Mouse (Mus musculus) WW6 (cell line): ENCODE data around the gene Apopt1.

ENCODE experiments used
- DNase-seq: peaks from one replicate; pipeline ENCODE4 v3.0.0-alpha.2; 2013; ENCODE audit warnings: low read depth, low spot score

Gene Apopt1

DNA sequence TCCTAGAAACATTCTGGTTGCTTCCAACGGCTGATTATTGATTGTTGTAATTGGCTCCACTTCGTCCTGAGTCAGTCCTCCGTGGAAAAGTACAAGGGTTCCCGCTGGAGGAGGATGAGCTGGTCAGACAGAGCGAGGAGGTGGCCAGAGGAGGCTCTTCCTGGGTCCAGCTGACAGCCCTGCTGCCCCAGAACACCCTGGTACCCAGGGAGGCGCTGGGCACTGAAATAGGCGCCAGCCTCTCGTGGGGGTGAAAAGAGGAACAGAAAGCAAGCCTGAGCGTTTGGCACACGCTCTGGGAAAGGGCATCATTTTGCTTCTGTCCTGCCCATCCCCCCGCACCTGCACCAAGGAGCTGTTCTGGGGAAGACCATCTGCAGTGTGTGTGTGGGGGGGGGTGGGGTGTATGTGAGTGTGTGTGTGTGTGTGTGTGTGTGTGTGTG lies 30.9 kb downstream of the Apopt1 start:
- DNase-seq: no peak

DNA sequence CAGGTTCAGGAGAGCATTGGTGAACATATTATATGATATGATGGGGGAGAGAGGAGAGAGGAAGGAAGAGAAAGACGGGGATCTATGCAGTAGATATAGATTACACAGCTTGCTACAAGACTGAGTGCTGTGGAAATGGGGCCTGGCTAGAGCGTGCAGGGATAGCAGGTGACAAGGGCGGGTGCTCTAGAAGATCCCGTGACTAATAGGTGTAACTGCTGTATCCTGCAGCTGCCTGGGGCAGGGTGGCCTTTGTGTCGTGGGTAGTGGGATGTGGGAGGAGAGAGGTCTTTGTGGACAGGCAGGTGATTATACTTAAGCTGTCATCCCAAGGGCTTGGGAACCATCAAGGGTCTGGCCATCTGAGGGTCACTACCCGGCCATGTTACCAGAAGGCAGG lies 32.2 kb downstream of the Apopt1 start:
- DNase-seq: no peak

GRCm38 (mm10) chr12:111746091-111746490 lies 33.0 kb downstream of the Apopt1 start:
- DNase-seq: no peak

- no peak for DNase-seq
Measured at GRCm38 (mm10) chr12:111747421-111747820, 34.4 kb downstream of the Apopt1 start.

DNA sequence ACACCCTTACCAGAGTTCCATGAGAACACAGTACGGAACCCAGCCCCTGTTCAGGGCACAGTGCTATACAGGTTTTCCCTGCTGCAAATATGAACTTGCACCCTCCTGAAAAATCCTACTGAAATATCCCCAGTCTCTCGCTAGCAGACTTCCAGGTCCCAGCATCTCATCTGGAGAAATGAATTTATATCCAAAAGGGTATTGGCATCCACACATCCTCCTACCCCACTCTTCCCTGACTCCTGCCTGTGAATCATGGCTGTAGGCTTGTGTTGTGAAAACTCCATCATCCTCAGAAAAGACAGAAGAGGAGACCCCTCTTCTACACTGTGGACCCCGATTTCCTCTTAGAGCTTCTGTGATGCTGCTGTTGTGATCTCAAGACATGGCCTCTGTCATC lies 37.7 kb downstream of the Apopt1 start:
- DNase-seq: no peak

DNA sequence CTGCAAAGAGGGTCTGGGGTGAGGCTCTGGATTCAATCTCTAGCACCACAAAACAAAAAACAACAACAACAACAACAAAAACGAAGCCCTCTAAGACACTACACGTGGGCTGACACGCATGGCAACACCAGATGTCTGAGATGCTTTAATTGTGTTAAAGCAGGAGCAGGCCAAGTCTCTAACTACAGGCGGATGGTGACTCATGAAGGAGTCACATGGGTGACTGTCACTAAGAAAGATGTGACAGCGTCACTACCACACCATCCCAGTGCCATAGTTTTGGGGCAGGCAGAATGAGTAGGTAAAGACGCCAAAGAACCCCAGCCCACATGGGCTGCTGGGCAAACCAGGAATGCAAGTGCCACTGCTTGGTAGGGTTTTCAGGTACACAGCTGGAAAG lies 39.4 kb downstream of the Apopt1 start:
- no peak for DNase-seq

GRCm38 (mm10) chr12:111753347-111753746 lies 40.3 kb downstream of the Apopt1 start:
- no peak for DNase-seq

GRCm38 (mm10) chr12:111754710-111755109 lies 41.6 kb downstream of the Apopt1 start:
- DNase-seq: no peak

DNA sequence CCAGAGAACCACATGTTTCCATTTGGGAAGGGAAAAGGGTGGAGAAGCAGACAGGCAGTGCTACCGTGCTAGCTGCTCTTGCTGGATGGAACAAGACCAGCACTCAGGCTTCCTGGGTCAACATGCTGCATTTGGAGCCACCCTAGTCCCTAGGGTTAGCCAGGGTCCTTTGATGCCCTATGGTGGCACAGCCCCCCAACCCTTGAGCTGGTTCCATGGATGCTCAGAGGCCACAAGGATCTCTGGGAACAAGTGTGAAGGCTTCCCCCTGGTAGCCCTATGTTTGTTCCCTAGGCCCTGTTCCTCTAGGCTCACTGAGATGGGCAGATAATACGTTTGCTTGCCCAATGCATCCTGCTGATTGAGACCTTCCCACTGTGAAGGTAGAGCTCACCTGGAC lies 42.2 kb downstream of the Apopt1 start:
- no peak for DNase-seq

GRCm38 (mm10) chr12:111756082-111756697 lies 43.1 kb downstream of the Apopt1 start:
- DNase-seq: no peak

DNA sequence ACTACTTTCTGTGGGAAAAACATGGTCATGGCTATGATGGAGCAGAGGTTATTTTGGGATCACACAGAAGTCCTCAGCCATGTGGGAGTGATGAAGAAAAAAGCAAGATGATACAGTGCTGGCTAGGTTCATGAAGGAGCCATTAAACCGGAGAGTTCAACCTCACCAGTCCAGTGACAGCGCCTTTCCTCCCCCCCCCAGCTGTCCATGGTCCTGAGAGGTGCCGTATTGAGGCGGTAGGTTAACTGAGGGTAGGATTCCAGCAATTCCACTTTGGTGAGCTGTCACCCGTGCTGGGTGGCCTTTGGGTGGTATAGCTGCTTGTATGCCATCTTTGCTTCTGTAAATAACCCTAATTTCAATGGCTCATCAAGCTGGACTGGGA lies 43.6 kb downstream of the Apopt1 start:
- no peak for DNase-seq

- no peak for DNase-seq
Measured at GRCm38 (mm10) chr12:111757561-111758325, 44.7 kb downstream of the Apopt1 start.

DNA sequence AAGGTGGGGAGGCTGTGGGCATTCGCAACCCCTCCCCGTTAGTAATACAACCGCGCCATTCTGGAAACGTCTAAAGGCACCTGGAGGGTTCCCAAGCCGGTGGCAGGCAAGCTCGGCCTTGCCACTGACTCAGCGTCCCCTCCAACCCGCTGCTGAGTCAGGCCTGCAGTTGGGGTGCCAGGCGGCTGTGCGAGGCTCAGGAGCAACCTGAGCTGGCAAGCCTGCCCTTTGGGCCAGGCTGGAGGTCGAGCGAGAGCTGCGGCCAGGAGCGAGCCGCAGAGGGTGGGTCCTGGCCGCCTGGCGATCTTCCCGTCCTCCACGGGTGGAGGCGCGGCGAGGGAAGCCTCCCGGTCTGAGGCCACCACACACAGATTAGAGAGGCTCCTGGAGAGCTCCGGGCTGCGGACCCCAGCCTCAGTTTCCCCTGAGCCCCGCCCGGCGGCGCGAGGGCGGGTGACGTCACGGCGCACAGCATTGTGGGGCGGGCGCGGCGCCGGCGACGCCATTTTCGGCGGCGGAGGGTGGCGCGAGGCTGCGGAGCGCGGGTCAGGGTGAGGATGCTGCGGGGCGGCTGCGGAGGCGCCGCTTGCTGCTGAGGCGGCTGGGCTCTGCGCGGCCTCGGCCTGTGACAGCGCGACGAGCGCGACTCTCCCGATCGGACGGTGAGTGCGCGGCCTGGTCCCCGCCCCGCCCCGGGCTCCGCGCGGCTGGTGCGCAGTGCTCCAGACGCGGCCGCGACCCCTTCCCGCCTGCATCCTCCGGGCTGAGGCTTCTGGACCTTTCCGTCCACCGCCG lies 45.5 kb downstream of the Apopt1 start, which contains the start of gene Klc1:
TSS of gene Klc1 (plus strand) at position 469 of the 795 bp plus-strand sequence.
- no peak for DNase-seq

DNA sequence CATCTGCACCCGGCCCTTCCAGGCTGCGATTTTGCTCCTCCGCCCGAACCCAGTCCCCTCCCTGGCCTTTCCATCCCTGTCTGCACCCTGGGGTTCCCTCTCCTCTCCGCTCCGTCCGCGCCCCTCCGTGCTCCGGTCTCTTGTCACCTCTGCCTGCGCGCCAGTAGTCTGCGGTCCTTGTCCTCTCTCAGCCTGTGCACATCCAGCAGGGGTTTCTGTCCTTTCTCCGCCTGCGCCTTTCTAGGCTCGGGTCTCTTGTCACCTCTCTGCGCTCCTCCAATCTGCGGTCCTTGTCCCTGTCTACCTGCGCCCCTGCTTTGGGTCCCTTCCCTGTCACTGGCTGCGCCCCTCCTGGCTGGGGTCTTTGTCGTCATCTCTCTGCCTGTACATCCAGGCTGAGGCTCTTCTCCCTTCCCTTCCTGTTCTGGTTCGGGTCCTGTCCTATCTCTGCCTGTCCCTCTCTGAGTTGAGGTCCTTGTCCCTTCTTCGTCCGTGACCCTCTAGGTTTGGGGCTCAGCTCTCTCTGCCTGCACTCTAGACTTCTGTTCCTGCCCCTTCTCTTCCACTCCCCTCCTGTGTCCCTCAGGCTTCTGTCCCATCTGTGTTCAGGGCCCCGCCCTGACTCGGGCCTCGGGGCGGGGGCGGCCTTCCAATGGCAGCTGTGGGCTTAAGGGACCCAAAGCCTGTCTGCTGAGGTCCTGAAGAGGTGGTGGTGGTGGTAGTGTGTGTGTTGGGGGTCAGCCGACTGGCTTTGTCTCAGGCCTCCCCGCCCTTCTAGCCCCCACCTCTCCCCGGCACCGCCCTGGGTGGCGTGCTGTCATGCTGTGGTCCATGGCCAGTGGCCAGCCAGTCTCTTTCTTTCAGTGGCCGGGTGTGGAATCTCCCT lies 46.4 kb downstream of the Apopt1 start:
- no peak for DNase-seq

GRCm38 (mm10) chr12:111760306-111760908 lies 47.3 kb downstream of the Apopt1 start:
- DNase-seq: no peak

DNA sequence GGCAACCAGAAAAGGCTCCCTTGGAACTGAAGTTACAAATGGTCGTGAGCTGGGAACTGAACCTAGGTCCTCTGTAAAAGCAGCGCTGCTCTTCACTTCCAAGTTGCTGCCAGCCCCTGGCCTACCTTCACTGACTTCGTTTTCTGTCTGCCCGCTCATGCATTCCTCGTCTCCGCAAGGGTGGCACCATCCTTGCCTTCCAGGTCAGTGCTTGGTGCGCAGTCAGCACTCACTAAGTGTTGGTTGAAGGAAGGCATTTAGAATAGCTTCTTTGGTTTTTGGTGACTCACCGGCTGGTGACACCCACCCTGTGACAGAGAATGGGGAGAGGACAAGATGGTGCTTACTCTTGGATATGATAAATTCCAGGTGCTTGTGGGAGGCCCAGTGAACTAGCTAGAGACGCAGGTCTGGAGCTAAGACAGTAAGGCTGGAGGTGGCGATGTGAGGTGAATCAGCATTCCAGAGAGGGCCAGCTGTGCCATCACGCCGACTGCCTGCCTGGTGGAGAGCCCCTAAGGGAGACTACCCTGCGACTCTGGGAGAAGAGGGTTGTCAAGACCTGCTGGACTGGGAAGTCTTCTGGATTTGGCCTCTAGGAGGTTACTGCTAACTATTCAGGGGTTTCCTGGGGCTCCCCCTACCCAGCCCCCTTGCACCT lies 49.7 kb downstream of the Apopt1 start:
- DNase-seq: no peak

GRCm38 (mm10) chr12:111766313-111767236 lies 53.5 kb downstream of the Apopt1 start:
- no peak for DNase-seq

DNA sequence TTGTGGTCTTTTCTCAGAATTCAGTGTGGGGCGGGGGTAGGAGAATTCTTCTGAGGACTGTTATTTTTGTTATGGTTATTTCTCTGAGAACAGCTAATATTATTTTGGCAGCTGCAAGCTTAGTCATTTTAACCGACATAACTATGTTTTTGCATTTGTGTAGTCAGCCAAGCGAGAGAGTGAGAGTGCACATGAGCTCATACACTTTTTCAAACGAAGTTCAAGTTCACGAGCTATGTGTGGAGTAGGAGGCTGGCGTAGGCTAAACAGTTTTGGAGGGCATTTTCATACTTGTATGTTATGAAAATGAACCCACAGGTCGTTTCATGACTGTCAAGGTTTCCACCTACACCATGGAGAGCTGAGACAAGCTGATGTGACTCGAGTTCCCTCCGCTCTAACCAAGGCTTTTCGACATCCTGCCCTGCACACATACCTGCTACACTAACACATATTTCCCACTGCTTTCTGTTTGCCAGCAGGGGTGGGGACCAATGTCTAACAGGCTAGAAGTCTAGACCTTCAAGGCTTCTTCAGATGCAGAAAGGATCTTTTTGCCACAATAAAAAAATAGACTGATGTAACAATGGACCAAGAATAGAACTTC lies 55.4 kb downstream of the Apopt1 start:
- DNase-seq: no peak

DNA sequence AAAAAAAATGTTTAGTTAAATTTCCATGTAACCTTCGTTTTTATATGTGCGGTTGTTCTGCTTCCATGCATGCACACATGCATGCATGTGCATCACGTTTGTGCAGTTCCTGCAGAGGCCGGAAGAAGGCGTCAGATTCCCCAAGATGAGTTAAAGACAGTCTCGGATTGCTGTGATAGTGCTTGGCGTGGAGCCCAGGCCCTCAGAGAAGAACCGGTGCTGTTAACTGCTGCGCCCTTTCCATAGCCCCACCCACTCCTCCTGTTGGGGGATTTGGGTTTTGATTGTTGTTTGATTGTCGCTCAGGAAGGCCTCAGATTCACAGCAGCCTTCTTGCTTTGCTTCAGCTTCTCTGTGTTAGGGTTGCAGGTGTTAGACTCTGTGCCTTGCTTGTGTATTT lies 56.2 kb downstream of the Apopt1 start:
- DNase-seq: peak; percentile 65
